Mouse (Mus musculus) heart, adult 11 months (tissue): ENCODE measurements at regions not wholly inside any gene's neighbourhood (a gene's known extent, or its start where the extent isn't known, plus 50 kb on each side); places are given as distances from the start of the nearest gene placed in this dataset.

Experiments
- DNase-seq: peaks from one replicate; pipeline ENCODE4 v3.0.0; 2022

DNA sequence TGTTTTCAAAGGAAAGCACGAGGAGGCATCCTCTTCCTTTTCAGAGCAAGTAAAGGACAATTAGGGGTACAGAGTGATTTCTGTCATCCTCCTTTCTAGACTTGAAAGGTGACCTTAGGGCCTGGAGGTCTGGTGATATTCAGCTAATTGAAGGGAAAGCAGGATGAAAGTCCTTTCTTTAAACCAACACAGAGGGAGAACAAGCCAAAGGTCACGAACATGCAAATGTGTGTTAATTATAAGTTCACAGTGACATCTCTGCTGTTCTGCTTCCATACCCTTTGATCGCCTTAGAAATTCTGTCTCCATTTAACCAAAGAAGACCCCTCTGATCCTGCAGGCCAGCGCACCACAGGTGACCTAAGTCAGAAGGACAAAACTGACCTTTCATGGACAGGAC is 2126.3 kb upstream of the Lrrc6 start:
- no peak for DNase-seq

- DNase-seq = no peak
Observed at GRCm38 (mm10) chr15:68624831-68625230, 2124.1 kb upstream of the Lrrc6 start.

DNA sequence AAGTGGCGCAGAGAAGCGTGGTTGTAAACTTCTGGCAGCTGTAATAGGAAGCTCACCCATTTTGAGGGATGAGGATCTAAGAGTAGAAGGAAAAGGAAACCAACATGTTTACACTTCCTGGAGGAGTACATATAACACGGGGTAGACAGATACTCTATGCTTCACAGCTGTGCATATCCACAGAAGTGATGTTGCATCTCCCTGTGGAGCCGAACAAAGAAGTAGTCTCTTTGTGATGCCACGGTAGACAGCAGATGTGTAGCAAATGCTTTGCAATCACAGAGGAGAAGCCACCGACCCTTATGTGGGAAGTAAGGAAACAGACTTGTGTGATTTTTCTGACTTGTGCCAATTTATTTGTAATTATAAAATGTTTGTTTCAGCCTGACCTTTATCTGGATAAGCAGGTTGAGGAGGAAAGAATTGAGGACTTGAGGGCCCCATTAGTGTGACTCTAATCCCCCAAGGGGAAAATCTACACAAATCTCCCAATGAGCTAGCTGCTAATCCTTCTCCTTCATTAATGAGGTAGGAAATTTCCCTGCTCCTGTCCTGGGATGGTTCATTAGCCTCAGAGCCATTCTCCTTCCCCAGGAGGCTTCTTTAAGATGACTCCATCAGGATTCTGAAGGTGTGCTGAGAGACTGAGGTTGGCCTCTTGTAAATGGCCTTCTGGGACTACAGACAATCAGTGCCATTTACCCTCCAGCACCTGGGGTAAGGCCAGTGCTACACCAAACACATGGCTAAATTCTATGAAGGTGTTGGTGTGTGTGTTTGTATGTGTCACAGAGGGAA is 2119.9 kb upstream of the Lrrc6 start:
- DNase-seq = no peak

GRCm38 (mm10) chr15:68606110-68606791 is 2105.5 kb upstream of the Lrrc6 start:
- peak; percentile 99 for DNase-seq

GRCm38 (mm10) chr15:68605478-68605877 is 2104.8 kb upstream of the Lrrc6 start:
- DNase-seq = no peak

- DNase-seq = no peak
Observed at GRCm38 (mm10) chr15:68582177-68582576, 2081.5 kb upstream of the Lrrc6 start.

GRCm38 (mm10) chr15:68579486-68579885 is 2078.8 kb upstream of the Lrrc6 start:
- DNase-seq = peak; percentile 68

DNA sequence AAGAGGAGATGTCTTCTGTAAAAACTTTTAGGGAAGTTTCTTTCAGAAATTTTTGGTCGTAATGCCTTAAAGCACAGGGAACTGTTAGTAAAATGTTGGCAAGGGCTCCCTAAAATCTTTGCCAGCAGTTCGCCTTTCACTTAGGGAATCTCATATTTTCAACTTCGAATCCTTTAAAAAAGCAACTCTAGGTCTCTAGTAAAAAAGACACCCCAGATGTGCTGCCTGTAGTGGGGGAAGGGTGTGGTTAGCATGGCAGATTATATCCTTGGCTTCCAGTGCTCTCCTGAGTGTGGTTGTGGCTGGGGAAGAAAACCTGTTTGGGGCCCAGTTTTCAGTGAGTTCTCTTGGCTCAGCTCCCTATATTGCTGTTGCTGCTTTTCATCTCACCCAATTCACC is 2059.9 kb upstream of the Lrrc6 start:
- peak; percentile 85 for DNase-seq

DNA sequence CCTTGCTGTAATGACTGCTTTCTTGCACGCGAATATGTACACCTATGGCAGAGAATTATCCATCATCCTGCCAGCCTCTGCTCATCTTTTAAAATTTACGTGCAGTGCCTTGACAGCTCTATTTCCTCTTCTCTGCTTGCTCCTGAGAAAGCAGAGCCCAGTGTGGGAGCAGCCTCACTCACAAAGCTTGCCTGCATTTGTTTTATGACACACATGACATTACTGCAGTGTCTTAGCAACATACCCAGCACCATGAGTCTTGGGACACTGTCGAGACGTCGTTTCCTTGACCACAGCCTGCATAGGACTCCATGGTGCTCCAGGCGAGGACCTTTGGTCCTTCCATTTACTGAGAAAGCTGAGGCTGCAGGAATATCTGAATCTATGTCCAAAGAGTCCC is 2055.4 kb upstream of the Lrrc6 start:
- DNase-seq = no peak

DNA sequence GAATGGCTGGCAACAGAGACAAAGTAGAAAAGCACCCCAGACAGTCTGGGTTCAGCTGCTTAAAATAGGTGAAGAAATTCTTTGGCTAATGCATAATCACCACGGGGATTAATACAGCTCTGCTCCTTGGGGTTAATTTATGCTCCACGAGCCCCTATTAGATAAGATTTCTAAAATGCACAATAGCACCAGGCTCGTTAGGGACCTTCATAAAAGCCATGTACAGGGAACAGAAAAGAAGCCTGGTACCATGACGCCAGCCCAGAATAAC is 2035.3 kb upstream of the Lrrc6 start:
- no peak for DNase-seq

DNA sequence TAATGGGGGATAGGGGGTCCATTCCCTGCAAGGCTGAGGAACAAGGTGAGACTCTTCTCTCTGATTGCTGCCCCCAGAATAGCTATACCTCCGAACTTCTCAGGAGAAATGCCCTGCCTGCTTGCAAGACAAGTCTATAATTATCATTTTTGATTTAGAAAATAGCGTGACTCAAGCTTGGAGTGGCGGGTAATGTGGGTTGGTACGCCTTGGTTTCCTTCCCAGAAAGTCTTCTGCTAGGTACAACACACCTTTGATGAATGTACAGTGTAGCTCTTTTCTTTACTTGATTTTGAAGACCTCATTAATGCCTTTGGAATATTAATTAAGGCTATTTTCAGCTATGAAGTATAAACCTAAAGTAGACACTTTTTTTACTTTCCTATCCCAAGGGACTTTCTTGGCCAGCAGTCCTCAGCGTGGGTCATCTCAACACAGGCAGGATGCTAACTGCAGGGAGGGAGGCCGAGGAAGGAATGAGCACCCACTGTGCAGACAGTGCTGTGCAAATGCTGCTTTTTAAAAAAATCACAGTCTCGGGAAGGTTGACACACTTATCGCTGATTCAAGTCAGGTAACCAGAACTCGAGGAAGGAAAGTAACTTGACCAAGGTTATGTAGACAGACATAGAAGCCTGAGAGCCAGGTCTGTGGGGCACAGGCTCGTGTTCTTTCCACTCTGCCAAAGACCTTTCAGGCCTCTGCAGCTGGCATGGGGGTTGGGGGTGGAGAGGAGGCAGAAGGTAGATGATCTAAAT is 2034.8 kb upstream of the Lrrc6 start:
- DNase-seq = peak; percentile 74

DNA sequence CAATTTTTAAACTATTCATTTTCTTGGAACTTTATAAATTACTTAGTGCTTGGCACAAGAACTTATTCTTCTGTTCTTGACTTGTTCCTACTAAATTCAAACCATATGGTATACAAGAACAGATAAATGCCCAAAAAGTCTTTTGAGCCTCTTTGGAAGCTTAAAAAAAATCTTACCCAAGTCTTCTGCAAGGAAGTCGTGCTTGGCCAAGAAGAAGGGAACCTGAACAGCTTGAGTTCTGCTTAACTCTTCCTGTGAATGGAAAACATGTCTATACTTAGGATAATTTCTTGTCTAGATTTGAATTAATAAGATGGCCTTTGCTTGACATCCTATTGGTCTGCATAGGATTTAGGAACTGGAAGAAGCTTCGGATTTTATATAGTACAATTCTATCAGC is 2020.0 kb upstream of the Lrrc6 start:
- DNase-seq = no peak

DNA sequence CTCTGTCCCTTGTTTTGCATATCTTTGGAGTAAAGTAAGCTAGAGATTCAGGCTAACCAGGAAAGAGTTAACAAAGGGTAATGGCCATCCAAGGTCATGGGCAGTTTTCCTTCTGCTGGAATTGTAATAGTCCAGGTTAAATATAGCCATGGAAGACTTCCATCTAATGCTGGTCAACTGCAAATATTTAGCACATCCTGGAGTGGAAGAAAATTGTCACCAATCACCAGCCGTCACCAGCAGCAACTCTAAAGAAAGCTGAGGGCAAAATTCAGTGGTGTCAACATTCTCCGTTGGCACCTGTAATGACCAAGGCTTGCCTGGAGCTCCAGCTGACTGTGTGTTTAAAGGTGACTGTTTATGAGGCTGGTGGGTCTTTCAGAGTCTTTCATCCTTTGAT is 2011.7 kb upstream of the Lrrc6 start:
- peak; percentile 95 for DNase-seq

DNA sequence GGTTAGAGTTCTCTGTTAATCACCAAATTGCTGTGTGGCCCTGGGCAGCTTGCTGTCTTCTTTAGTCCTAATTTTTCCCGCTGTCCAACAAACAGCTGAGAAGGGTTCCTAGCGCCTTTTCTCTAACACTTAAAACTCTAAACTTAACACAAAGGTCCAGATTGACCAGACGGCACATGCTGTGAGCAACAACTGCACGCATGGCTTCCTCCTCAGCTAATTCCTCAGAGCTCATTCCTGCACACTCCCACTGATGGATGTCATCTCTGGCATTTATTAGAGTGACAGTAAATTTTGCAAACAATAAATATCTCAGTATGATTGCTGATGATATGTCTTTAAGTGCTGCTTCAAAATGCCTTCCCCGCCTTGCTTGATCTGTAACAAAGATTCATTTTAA is 2007.5 kb upstream of the Lrrc6 start:
- no peak for DNase-seq

- no peak for DNase-seq
Observed at GRCm38 (mm10) chr15:68506093-68506492, 2005.4 kb upstream of the Lrrc6 start.

DNA sequence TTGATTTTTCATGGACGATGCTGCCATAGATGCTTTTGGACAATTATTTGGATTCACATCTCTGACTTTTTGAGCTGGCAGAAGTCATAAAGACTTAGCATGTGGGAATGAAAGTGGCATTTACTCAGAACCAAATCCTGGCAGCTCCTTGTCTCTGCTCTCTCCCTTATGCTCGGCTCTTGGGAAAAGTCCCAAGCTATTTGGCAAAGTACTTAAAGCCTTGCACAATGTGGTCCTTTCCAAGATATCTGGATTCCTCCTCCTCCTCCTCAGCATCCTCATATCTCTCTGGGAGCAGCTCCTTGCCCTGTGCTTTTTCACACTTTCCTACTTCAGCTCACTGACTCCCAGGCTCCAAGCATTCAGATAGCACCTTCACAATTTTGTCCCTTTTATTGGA is 1995.7 kb upstream of the Lrrc6 start:
- no peak for DNase-seq

GRCm38 (mm10) chr15:68484789-68485188 is 1984.1 kb upstream of the Lrrc6 start:
- no peak for DNase-seq

DNA sequence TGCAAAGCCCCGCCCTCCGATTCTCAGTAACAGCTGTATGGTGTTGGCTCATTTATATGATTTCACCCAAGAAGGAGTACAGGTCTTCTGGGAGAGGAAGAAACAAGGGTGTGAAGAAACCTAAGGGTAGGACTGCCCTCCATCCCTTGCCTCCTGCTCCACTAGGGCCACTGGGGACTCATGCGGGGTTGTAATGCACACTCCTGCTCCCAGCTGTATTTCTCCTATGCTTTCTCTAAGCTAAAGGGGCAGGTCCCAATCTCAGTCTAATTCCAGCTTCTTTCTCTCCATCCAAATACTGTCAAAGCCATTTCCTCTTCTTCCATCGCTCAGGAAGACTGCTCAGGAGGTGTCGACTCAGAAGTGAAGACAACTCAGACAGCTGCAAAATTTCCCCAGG is 1977.0 kb upstream of the Lrrc6 start:
- DNase-seq = peak; percentile 94

DNA sequence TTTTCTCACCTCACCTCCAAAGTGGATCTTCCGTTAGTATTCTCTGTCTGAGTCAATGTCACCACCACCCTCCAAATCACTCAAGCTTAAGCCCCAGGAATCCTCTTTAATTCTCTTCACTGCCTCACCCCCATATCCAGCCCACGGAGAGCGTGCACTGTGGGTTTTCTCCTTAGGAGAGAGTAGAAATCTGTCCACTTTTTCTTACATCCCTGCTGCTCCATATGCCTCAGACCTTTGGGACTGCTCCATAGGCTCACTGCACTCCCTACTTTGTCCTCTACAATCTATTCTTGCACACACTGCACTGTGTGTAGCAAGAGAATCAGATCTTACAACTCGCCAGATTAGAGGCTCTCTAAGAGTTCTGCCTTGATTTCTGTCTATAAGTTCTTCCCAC is 1971.2 kb upstream of the Lrrc6 start:
- DNase-seq = no peak

DNA sequence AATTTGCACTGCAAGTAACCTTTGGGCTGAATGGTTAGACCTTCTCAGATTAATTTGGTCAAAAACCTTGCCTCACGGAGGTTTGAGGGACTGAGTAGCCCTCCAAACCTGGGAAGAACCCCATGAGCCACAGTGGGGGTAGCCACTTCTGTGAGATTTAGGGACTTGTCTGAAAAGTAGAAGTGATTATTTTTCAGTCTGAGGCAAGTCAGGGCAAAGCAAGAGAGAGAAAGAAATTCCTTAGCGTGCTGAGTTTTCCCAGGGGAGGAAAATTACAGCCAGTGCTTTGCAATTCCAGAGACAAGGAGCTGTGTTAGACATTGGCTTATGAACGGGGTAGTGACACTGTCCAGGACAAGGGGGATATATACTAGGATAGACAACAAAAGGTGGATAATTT is 1962.1 kb upstream of the Lrrc6 start:
- peak; percentile 90 for DNase-seq

DNA sequence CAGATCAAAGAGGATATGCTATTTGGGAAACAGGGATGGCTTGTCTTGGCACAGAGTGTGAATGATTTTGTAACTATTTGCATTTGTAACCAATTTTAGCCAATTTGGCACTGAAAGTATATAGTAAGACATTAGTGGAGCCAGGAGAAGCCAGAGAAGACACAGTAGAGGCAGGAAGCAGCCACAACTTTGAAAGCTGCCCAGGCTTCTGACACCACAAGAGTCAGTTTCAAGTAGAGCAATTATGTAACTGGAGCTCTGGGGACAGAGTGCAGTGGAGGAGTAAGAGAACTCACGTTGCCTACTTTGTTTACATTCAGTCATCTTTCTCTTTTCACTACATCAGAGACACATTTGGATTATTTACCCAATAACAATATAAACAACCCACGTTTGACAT is 1956.5 kb upstream of the Lrrc6 start:
- peak; percentile 49 for DNase-seq

- DNase-seq = no peak
Observed at GRCm38 (mm10) chr15:68451971-68452370, 1951.3 kb upstream of the Lrrc6 start.

- peak; percentile 76 for DNase-seq
Observed at GRCm38 (mm10) chr15:68445341-68445740, 1944.6 kb upstream of the Lrrc6 start.

- DNase-seq = peak; percentile 85
Observed at GRCm38 (mm10) chr15:68440636-68441035, 1939.9 kb upstream of the Lrrc6 start.
